Mouse (Mus musculus): ENCODE data around the gene Ica1.

DNA sequence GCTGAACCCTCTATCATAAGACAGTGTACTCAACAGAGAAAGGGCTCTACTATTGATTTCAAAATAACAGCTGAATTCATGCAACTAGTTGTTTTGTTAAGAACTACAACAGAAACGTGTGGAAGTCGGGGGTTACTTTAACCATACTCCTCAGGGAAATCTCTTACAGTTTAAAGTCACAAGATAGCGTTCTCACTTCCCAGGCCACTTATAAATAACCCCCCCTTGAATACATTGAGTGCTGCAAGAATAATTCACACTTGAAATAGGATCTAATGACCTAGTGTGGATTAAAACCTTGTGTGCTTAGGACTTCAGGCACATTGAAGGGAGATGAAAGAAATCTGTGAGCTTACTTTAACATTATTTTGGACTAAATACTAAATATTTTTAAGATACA lies 87.8 kb downstream of the Ica1 start:
- no peak for TF ChIP-seq POLR2A (IDR thresholded peaks at IDR 0.05; ENCODE audit: borderline replicate concordance, insufficient read depth, low read length)
- TF ChIP-seq CTCF (IDR thresholded peaks at IDR 0.05; ENCODE audit: borderline replicate concordance, insufficient read depth, low read depth, low read length), result no peak

Measured in cerebellum, adult 2 months (tissue).